Mouse (Mus musculus) C3H10T1/2 (cell line): Measurements from ENCODE around the gene Prl2a1. TPM values are rescaled to one million over a fixed set of nuclear protein-coding genes. Genes with fewer than 3 reads are reported as not detected.

Experiments used
- polyA plus RNA-seq, 2 experiments: library from polyadenylated mRNA; unstranded; fragments of >200 nt; fragmentation: generic; extraction: Trizol; gene quantifications; one replicate each; pipeline ENCODE4 v1.2.1; 2012; ENCODE audit warnings: missing spikeins in 2 of 2

Prl2a1 gene
- polyA plus RNA-seq = not detected

DNA sequence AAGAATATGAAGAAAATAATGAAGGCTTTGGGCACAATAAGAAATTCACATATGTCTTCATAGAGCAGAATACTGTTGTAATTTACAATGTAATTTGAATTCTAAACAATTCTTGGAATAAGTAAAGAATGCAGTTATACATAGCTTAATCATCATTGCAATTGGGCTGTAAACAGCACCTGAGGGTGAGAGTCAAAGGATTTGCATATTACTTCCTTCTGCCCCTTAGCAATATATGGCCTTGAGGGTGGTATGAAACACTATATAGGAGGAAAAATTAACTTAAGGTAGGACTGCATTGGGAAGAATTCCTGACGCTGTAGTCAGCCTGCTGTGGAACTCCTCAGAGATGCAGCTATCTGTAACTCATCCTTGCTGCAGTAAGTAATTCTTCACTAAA lies at the start of gene Prl2a1:
TSS of gene Prl2a1 (plus strand) at position 301 of the 400 bp plus-strand sequence.

DNA sequence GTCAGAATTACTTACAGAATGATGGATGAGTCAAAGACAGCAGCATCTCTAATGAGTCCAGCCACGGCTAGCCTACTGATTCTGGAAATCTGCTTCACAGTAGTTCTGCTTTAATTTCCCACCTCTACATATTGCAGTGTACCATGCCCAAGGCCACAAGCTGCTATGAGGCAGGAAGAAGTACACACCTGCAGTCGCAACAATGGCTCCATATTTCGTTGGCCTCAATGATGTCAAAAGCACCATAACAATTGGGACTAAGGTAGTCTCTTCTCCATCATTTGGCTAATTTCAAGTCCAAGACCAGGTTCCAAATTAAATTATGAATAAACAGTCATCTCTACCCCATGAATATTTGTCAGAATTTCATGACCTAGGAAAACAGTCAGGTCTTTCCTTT lies 20.8 kb upstream of the Prl2a1 start, which contains the start of gene Prl7c1:
TSS of gene Prl7c1 (minus strand) at position 101 of the 400 bp plus-strand sequence.

DNA sequence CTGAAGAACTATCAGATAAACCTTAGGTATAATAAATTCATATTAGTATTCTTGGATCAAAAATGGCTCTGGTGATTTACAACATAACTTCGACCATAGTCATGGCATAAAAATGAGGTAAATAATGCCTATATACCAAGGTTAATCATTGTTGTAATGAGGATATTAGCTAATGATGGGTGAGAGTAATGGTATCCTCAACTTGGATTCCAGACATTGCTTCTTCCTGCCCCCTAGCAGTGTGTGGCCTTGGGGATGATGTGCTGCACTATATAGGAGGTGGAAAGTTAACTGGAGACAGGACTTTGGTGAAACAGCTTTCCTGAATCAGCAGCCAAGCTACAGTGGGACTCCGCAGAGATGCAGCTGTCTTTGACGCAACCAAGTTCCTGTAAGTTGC lies 47.6 kb downstream of the Prl2a1 start, which contains the start of gene Prl2c1:
TSS of gene Prl2c1 (plus strand) at position 301 of the 400 bp plus-strand sequence.

Other genes with a start within 250 kb of the Prl2a1 start
- gene Prl8a9, start 237.0 kb upstream of the Prl2a1 start, polyA plus RNA-seq = not detected
- gene Prl8a1, start 219.5 kb upstream of the Prl2a1 start, polyA plus RNA-seq = not detected
- not detected for gene Prl7b1, start 191.1 kb upstream of the Prl2a1 start, polyA plus RNA-seq
- not detected for gene Prl7a1, start 159.2 kb upstream of the Prl2a1 start, polyA plus RNA-seq
- gene Prl7a2, start 133.6 kb upstream of the Prl2a1 start, polyA plus RNA-seq = not detected
- not detected for gene Prl7d1, start 84.9 kb upstream of the Prl2a1 start, polyA plus RNA-seq
- gene Prl7c1, start 20.9 kb upstream of the Prl2a1 start, polyA plus RNA-seq = not detected
- not detected for gene Prl2c1, start 47.7 kb downstream of the Prl2a1 start, polyA plus RNA-seq
- not detected for gene Prl4a1, start 214.6 kb downstream of the Prl2a1 start, polyA plus RNA-seq